ENCODE assay signal across 8 mouse cellular contexts in the genomic region with DNA sequence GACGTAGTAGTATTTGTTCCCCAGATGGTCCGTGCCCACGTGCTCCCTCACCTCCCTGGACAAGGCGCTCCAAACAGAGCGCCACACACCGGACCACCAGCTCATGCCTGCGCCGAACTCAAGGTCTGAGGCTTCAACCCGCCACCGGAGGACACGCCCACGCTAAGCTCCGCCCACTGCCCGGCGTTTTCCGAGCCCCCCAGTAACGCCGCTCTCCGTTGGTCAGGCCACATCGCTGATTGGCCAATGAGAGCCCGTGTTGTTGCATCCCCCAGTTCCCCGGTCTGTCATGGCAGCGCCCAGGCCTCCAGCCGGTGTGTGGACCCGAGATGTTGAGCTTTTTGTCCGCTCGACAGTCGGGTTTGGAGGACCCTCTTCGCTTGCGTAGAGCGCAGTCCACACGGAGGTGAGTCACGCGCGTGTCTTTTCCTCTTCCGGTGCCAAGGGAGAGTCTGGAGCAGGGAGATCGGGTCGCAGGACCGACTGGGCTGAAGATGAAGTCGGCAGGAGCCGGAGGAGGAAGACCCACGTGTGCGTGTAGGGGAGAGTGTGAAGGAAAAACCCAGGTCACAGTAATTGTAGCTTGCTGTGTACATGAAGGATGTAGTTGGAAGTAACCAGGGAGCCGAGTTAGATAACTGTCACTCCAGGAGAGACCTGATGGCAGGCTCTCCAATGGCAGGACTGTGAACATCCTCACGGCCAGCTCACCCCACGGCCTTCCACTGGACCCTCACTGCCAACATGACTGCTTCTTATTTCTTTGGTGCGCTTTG. TPM values are rescaled to one million over a fixed set of nuclear protein-coding genes. Genes with fewer than 3 reads are reported as not detected.
DNase-seq lines count a peak whose midpoint lies in the region; ATAC-seq lines count a peak whose summit lies in the region.

Gene Ndufaf2, minus strand, starts transcription at position 159 of the 776 bp plus-strand sequence.
Gene Ercc8, plus strand, starts transcription at position 267 of the 776 bp plus-strand sequence.

- peak within 1 kb of the TSS; percentile 77 for H3K9ac ChIP-seq in hindbrain, embryonic 12.5 days

- DNase-seq in NIH3T3 (ENCODE audit: low read depth), result peak; percentile 95
- DNase-seq in cerebellum, postnatal 10 days, result peak; percentile 99
- DNase-seq in frontal cortex, postnatal 10 days (ENCODE audit: low spot score in 2 of 2), result peak; percentile 86 to 96
- DNase-seq in layer of hippocampus, postnatal 14 days (ENCODE audit: low spot score in 2 of 2), result peak; percentile 96 to 97
- DNase-seq in lung, postnatal 14 days, result peak; percentile 98
- peak; percentile 91 for DNase-seq in retina, adult 2 months (ENCODE audit: low read depth, low spot score)
- peak; percentile 93 to 96 for DNase-seq in thymus, postnatal 36 days

- H3K4me3 ChIP-seq in hindbrain, embryonic 12.5 days, result peak within 1 kb of the TSS; percentile 87

- WGBS in hindbrain, embryonic 12.5 days, result under 1% methylated on average over 47 of the region's 47 CpGs

- H3K27me3 ChIP-seq in hindbrain, embryonic 12.5 days, result no peaks in the 10 kb centered on the region

- ATAC-seq in hindbrain, embryonic 12.5 days (ENCODE audit: low FRiP score), result peak; percentile 98

- H3K36me3 ChIP-seq in hindbrain, embryonic 12.5 days, result peaks cover 8% of the 10 kb centered on the region

- H3K4me1 ChIP-seq in hindbrain, embryonic 12.5 days, result peaks cover 15% of the 10 kb centered on the region

- no peak within 1 kb of the TSS; the same call in 1 of the 2 replicates for H3K27ac ChIP-seq in hindbrain, embryonic 12.5 days

- peak within 1 kb of the TSS; percentile 83 for H3K4me2 ChIP-seq in hindbrain, embryonic 12.5 days (replicated peaks)

- H3K9me3 ChIP-seq in hindbrain, embryonic 12.5 days (replicated peaks), result no peaks in the 10 kb centered on the region

RNA-seq across cellular contexts. Expression of gene Ndufaf2, which starts in this region (rescaled TPM):
- 69.3 and 75.7 TPM in 2 replicates for polyA plus RNA-seq in hindbrain, embryonic 12.5 days (2016; fragmentation: Nextera tagmentation; extraction: Ambion mirVana)
- 10 to 100 TPM; 24.2 to 24.5 TPM for total RNA-seq in layer of hippocampus, postnatal 14 days (2021)

RNA-seq across cellular contexts. Expression of gene Ercc8, which starts in this region (rescaled TPM):
- 21.0 and 21.5 TPM in 2 replicates for polyA plus RNA-seq in hindbrain, embryonic 12.5 days (2016; fragmentation: Nextera tagmentation; extraction: Ambion mirVana)
- total RNA-seq in layer of hippocampus, postnatal 14 days (2021), result 10 to 100 TPM; 20.0 to 25.3 TPM
